Mouse (Mus musculus): ENCODE measurements around the gene Tef. TPM values are rescaled to one million over a fixed set of nuclear protein-coding genes. Genes with fewer than 3 reads are reported as not detected.

Gene Tef
- 100 to 1,000 TPM; 125 to 148 TPM for total RNA-seq (2021)
- long read RNA-seq, full-length matches to known transcripts = 39 of 65 reads
- long read RNA-seq, partial matches to known transcripts = 26 of 65 reads
- long read RNA-seq, other reads (novel, unspliced or antisense) = 0 of 65 reads

GRCm38 (mm10) chr15:81802001-81802890 is at the start of gene Tef:
Tef (plus strand) TSS chr15:81802421.
- peak; percentile 100 for DNase-seq (ENCODE audit: low spot score in 2 of 2)

GRCm38 (mm10) chr15:81753669-81754068 is 48.6 kb upstream of the Tef start:
- no peak for DNase-seq (ENCODE audit: low spot score in 2 of 2)

DNA sequence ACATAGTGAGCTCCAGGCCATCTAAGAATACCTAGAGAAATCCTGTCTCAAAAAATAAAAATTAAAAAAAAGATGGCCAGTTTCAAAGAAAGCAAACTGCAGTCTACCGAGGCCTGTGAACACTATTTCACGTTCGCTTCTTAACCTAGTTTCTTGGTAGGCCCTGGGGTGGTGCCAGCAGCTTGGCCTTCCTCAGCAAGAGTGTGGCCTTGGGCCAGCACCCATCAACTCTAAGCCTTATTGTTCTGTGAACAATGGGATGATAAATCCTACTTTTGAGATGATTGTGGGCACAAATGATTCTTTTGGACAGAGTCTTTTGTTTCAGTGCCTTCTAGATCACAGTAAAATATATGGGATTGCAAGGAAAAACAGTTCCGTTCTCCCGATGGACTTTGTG is 43.5 kb upstream of the Tef start:
- no peak for DNase-seq (ENCODE audit: low spot score in 2 of 2)

DNA sequence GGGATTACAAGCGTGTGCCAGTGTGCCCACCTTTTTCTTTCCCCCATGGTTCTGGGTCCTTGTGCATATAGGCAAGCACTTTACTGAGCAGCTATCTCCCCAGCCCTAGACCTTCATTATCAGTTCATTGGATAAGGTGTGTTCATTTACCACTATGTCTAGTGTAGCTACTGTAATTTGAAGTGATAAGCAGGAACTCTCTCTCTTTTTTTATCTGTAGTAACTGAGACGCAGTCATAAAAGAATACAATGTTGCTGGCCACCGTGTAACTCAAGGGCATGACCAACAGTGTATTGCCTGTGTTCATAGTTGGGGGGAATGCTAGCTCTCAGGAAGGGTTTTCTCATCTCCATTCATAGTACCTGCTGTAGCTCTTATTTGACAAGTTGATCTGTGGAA is 42.7 kb upstream of the Tef start:
- DNase-seq (ENCODE audit: low spot score in 2 of 2) = no peak

- DNase-seq (ENCODE audit: low spot score in 2 of 2) = no peak
These were observed 41.7 kb upstream of the Tef start for GRCm38 (mm10) chr15:81760361-81761079.

GRCm38 (mm10) chr15:81761381-81761780 is 40.8 kb upstream of the Tef start:
- no peak for DNase-seq (ENCODE audit: low spot score in 2 of 2)

GRCm38 (mm10) chr15:81761959-81762358 is 40.3 kb upstream of the Tef start:
- no peak for DNase-seq (ENCODE audit: low spot score in 2 of 2)

- DNase-seq (ENCODE audit: low spot score in 2 of 2) = no peak
These were observed 37.6 kb upstream of the Tef start for GRCm38 (mm10) chr15:81764573-81764972.

- no peak for DNase-seq (ENCODE audit: low spot score in 2 of 2)
These were observed 36.6 kb upstream of the Tef start for GRCm38 (mm10) chr15:81765651-81766050.

DNA sequence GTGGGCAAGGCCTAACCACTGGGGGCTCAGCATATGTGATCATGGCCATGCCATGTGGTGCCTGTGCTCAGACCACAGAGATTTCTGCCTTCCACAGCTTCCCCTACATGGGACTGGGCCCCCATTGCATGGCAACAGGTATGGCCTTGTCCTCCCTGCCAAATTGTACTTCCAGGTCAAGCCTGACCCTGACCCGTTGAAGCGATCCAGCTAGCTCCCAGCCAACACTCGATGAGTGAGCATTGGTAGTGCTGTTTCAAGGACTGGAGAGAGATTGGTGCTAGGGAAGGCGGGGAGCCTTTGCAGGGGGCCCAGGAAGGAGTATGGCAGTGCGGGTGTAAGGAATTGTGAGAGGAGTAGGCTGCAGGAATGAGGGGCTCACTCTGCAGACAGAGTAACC is 35.8 kb upstream of the Tef start:
- no peak for DNase-seq (ENCODE audit: low spot score in 2 of 2)

DNA sequence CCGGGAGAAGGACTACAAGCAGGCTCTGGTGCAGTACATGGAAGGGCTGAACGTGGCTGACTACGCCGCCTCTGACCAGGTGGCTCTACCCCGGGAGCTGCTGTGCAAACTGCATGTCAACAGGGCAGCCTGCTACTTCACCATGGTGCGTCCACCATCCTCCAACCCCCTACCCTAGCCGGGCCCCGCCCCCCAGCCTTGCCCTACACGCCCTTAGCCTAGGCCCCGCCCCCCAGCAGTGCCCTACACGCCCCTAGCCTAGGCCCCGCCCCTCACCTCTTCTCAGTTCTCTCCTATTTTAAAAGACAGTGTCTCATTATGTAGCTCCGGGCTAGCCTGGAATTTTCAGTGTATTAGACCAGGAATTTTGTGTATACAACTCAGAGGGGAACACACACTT is 33.2 kb upstream of the Tef start:
- no peak for DNase-seq (ENCODE audit: low spot score in 2 of 2)

DNA sequence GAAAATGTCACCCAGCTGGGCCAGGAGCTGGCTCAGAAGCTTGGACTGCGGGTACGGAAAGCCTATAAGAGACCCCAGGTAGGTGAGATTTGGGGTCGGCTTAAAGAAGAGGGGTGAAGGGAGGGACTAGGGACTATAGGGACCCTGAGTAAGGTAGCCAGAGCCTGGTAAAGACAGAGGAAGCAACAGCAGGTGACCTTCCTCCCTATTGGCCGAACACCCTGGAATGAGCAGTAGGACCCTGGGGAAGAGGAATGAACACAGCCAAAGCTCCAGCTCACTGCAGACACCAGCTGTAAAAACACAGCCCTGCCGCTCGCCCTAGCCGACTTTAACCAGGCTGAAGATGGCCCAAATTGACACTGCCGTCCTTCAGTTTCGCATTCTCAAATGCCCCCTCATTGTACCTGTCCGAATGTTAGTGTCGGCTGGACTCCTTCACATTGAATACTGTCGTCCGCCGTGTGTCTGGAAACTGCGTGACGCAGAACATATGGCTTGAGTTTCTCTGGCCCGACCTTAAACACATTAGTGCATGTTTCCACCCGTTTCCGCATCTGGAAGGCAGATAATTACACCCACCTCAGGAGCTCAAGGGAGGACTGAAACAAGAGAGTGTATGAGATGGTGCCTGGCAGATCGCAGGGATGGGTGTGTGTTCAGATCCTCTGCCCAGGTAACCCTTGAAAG is 29.6 kb upstream of the Tef start:
- DNase-seq (ENCODE audit: low spot score in 2 of 2) = no peak

GRCm38 (mm10) chr15:81774505-81775171 is 27.6 kb upstream of the Tef start:
- no peak for DNase-seq (ENCODE audit: low spot score in 2 of 2)

- DNase-seq (ENCODE audit: low spot score in 2 of 2) = no peak
These were observed 25.4 kb upstream of the Tef start for GRCm38 (mm10) chr15:81776631-81777422.

DNA sequence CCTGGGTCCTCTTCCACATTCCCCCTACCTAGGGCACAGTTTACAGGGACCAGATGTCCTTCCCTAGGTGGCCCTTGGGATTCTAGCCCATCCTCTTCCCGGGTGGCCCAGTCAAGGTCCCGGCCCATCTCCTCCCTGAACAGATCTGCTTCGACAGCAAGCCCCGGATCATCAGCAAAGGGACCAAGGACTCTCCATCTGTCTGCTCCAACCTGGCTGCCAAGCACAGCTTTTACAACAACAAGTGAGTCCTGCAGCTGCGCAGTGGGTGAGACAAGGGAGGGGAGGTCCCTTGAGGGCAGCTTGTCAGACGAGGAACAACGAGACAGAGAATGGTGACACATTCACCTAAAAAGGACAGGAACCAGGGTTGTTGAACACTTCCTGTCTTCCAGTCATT is 20.4 kb upstream of the Tef start:
- DNase-seq (ENCODE audit: low spot score in 2 of 2) = peak in 1 of 2 experiments; percentile 40

- no peak for DNase-seq (ENCODE audit: low spot score in 2 of 2)
These were observed 17.5 kb upstream of the Tef start for GRCm38 (mm10) chr15:81784762-81785161.

DNA sequence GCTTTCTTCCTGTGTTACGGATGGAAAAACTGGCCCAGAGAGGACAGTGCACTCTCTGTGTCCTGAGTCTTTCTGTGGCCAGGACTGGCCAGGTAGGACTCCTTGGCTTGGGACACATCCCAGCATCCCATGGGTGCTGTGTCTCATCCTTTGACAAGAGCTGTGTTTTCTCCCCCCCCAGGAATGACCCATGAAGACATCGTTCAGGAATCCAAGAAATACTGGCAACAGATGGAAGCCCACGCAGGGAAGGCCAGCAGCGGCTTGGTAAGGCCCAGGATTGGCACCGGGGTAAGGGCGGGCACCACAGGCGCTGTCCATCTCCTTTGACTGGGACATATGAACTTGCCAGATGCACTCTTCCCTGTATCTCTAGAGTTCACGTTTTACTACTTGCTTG is 16.5 kb upstream of the Tef start:
- DNase-seq (ENCODE audit: low spot score in 2 of 2) = no peak

- DNase-seq (ENCODE audit: low spot score in 2 of 2) = no peak
These were observed 14.7 kb upstream of the Tef start for GRCm38 (mm10) chr15:81787525-81787924.

- no peak for DNase-seq (ENCODE audit: low spot score in 2 of 2)
These were observed 9.8 kb upstream of the Tef start for GRCm38 (mm10) chr15:81792444-81792843.

DNA sequence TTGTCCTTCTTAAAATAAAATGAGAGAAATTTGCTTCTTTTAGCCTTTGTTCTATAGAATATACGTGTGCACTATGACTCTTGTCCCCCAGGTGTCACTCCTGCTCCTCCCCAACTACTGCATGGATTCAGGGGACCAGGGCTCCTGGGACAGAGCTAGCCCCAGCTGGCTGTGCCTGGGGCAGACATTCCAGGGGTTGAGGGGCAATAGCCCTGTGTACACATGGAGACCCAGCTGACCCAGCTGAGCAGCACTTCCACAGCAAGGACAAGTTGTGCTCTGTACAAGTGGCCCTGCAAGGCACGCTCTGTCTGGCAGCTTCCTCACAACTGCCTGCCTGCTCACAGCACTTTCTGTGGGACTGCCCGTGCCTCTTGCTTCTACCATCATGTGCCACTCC is 6.0 kb upstream of the Tef start:
- no peak for DNase-seq (ENCODE audit: low spot score in 2 of 2)

All from layer of hippocampus, postnatal 10 days (tissue).